Mouse (Mus musculus) limb, embryonic 13.5 days (tissue): ENCODE data around the gene Tarsl2. TPM values are rescaled to one million over a fixed set of nuclear protein-coding genes. Genes with fewer than 3 reads are reported as not detected.

Source experiments
- ATAC-seq: fragments of 200-750 bp; cut with Nextera tagmentation; 2 replicates; pipeline ENCODE4 v1.8.0; 2017; ENCODE audit warnings: low read depth, moderate number of reproducible peaks, moderate TSS enrichment; ENCODE audit not compliant: low FRiP score
- H3K27ac ChIP-seq: fragments of 300-500 bp; sonication (generic); 2 replicates; pipeline ENCODE4 v1.5.1; 2015; ENCODE audit warnings: inconsistent platforms, mild to moderate bottlenecking, moderate library complexity
- H3K27me3 ChIP-seq: fragments of 300-500 bp; sonication (generic); 2 replicates; pipeline ENCODE4 v1.6.1; 2015; ENCODE audit warnings: mild to moderate bottlenecking, inconsistent platforms
- H3K36me3 ChIP-seq: fragments of 300-500 bp; sonication (generic); 2 replicates; pipeline ENCODE4 v1.6.1; 2015; ENCODE audit warnings: inconsistent platforms, mild to moderate bottlenecking, moderate library complexity
- H3K4me1 ChIP-seq: fragments of 300-500 bp; sonication (generic); 2 replicates; pipeline ENCODE4 v1.6.1; 2015; ENCODE audit warnings: inconsistent platforms
- H3K4me2 ChIP-seq: fragments of 300-500 bp; sonication (generic); replicated peaks from 2 replicates; pipeline ENCODE4 v1.6.1; 2015; ENCODE audit warnings: inconsistent platforms, mild to moderate bottlenecking, moderate library complexity
- H3K4me3 ChIP-seq: fragments of 300-500 bp; sonication (generic); 2 replicates; pipeline ENCODE4 v1.5.1; 2015; ENCODE audit warnings: moderate library complexity, mild to moderate bottlenecking, inconsistent platforms
- H3K9ac ChIP-seq: fragments of 300-500 bp; sonication (generic); 2 replicates; pipeline ENCODE4 v1.6.1; 2015; ENCODE audit warnings: mild to moderate bottlenecking, inconsistent platforms
- H3K9me3 ChIP-seq: fragments of 300-500 bp; sonication (generic); 2 replicates; pipeline ENCODE4 v1.6.1; 2016; ENCODE audit warnings: inconsistent platforms
- WGBS: fragments of 180-500 bp; shearing (Covaris S2); methylation state at CpG from one replicate; pipeline ENCODE4 v1.1.7; 2015; 5-methylcytosine and 5-hydroxymethylcytosine counted together
- polyA plus RNA-seq: library from polyadenylated mRNA; unstranded; fragments of >200 nt; fragmentation: Nextera tagmentation; extraction: Ambion mirVana; gene quantifications from 2 replicates; pipeline ENCODE4 v1.2.1, GENCODE M21; 2015

Gene Tarsl2
- polyA plus RNA-seq, 1 experiment from 2014 or later = 9.6 TPM

DNA sequence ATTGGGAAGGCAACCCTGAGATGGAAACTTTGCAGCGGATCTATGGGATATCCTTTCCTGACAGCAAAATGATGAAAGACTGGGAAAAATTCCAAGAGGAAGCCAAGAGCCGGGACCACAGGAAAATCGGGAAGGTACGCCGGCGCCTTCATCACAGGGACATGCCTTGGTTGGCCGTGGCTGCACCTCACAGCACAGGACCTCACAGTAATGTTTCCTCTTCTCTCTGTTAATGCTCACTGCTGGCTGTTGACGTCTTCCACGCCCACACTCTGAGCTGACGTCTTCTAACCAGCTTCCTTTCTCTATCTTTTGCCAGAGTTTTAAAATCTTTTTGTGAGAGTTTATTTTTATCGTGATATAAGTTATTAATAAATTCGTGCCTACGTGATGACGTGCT is 19.2 kb downstream of the Tarsl2 start:
- Histone ChIP-seq H3K9ac (no peak overlapping the region), H3K27me3 (no peaks in the 10 kb centered on the region), H3K9me3 (no peaks in the 10 kb centered on the region), H3K4me3 (no peak overlapping the region), H3K4me2 (no peak overlapping the region), H3K27ac (no peak overlapping the region), H3K4me1 (no peaks in the 10 kb centered on the region), H3K36me3 (peaks cover 20% of the 10 kb centered on the region)
- WGBS = 87% methylated on average over 14 of the region's 14 CpGs
- no peak for ATAC-seq

- no peak for ATAC-seq
- no peak overlapping the region for H3K27ac ChIP-seq
- 93% methylated on average over 6 of the region's 6 CpGs for WGBS
- no peak overlapping the region for H3K9ac ChIP-seq
- H3K27me3 ChIP-seq = no peaks in the 10 kb centered on the region
- no peak overlapping the region for H3K4me2 ChIP-seq
- H3K9me3 ChIP-seq = no peaks in the 10 kb centered on the region
- peaks cover 23% of the 10 kb centered on the region for H3K36me3 ChIP-seq
- no peaks in the 10 kb centered on the region for H3K4me1 ChIP-seq
- no peak overlapping the region for H3K4me3 ChIP-seq
Measured at GRCm38 (mm10) chr7:65667491-65667890, 22.8 kb downstream of the Tarsl2 start.

DNA sequence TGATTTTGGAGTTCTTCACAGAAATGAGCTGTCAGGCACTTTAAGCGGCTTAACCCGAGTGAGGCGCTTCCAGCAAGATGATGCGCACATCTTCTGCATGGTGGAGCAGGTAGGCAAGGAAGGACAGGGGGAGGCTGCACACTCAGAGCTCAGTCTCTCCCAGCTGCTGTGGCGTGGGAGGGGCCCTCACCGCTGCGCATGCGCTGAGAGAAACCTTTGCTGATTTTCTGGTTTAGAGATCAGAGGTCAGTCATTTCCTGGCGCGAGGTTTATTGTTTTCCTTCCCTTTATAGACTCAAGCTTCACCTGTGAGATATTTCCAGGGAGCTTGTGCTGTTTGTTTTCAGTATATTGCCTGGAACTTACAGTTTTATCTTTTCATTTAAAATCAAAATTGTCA is 33.4 kb downstream of the Tarsl2 start:
- Histone ChIP-seq H3K4me3 (no peak overlapping the region), H3K4me1 (no peaks in the 10 kb centered on the region), H3K27ac (no peak overlapping the region), H3K9me3 (no peaks in the 10 kb centered on the region), H3K27me3 (no peaks in the 10 kb centered on the region), H3K4me2 (no peak overlapping the region), H3K9ac (no peak overlapping the region), H3K36me3 (peaks cover 6% of the 10 kb centered on the region)
- 69% methylated on average over 10 of the region's 10 CpGs for WGBS
- no peak for ATAC-seq

DNA sequence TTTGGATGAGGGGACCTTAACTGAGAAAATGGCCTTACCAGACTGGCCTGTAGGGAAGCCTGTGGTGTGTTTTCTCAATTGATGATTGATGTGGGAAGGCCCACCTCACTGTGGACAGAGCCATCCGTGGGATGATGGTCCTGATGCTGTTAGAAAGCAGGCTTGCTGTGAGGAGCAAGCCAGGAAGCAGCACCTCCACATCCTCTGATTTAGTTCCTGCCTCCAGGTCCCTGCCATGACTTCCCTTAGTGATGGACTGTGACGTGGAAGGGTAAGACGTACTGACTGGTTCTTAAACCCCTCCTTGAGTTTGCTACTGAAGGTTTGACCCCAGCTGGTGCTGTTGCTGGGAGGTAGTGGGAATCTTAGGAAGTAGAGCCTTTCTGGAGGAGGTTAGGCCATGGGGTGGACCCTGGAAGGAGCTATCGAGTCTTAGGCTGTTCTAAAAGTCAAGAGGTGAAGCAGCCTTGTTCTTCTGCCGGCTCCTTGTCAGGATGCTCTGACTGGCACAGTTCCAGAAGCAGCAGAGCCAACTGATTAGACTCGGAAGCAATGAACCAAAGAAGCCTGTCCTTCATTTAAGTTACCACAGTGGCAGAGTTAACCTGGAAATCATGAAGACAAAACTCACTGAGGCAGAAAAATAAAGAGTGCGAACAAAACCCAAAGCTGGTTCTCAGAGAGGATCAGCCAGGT is 34.4 kb downstream of the Tarsl2 start:
- WGBS = 75% methylated on average over 7 of the region's 7 CpGs
- no peak for ATAC-seq

DNA sequence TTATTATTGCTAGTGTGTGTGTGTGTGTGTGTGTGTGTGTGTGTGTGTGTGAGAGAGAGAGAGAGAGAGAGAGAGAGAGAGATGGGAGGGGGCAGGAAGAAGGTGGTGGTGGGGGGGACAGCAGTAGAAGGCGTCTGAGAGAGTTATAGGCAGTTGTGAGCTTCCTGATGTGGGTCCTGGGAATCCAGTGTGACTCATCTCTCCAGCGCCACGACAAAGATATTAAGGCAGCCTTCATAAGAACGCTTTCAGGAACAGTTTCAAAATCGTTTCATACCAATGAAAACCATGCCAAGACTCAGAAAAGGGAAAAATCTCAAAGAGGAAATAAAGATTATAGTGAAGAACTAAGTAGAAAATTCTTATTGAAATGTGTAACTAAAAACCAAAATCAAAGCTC is 36.5 kb downstream of the Tarsl2 start:
- no peak overlapping the region for H3K27ac ChIP-seq
- H3K4me3 ChIP-seq = no peak overlapping the region
- no peak overlapping the region for H3K9ac ChIP-seq
- H3K4me1 ChIP-seq = peaks cover 3% of the 10 kb centered on the region; the same call in 1 of the 2 replicates
- peaks cover 3% of the 10 kb centered on the region for H3K36me3 ChIP-seq
- no peaks in the 10 kb centered on the region for H3K9me3 ChIP-seq
- no peak overlapping the region for H3K4me2 ChIP-seq
- H3K27me3 ChIP-seq = no peaks in the 10 kb centered on the region
- 64% methylated on average over 5 of the region's 5 CpGs for WGBS
- ATAC-seq = no peak

More for the DNA sequence above, 34.4 kb downstream of the Tarsl2 start:
- Histone ChIP-seq H3K4me1 (no peaks in the 10 kb centered on the region), H3K9me3 (no peaks in the 10 kb centered on the region), H3K27me3 (no peaks in the 10 kb centered on the region), H3K27ac (no peak overlapping the region), H3K4me2 (no peak overlapping the region), H3K9ac (no peak overlapping the region), H3K36me3 (peaks cover 6% of the 10 kb centered on the region), H3K4me3 (no peak overlapping the region)

DNA sequence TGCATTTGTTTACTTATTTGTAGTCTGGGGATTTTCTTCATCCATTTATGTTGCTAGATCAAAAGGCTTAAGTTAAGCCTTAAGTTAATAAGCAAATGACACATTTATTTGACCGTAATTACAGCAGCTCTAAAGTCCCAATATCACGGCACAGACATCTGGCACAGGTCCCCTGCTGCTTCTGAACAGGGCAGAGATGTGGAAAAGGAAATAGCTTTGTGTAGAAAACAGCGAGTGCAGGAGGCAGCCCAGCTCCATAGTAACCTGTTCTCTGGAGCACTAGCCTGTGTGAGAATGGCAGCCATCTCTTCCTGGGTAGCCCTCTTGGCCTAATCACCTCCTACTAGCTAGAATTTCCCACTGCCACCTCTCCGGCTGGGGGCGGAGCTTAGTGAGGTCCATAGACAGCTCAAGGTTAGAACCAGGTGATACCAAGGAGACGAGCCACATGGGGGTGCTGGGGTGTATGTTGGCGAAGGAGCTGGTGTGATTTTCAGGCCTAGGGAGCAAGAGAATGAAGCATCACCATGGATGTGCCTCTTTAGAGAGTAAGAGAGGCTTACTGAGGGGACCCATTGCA is 39.6 kb downstream of the Tarsl2 start:
- Histone ChIP-seq H3K9me3 (no peaks in the 10 kb centered on the region), H3K27ac (no peak overlapping the region), H3K4me2 (no peak overlapping the region), H3K4me1 (peaks cover 3% of the 10 kb centered on the region; the same call in 1 of the 2 replicates), H3K4me3 (no peak overlapping the region), H3K36me3 (peaks cover 5% of the 10 kb centered on the region), H3K27me3 (no peaks in the 10 kb centered on the region), H3K9ac (no peak overlapping the region)
- WGBS = 36% methylated on average over 7 of the region's 7 CpGs
- ATAC-seq = no peak

DNA sequence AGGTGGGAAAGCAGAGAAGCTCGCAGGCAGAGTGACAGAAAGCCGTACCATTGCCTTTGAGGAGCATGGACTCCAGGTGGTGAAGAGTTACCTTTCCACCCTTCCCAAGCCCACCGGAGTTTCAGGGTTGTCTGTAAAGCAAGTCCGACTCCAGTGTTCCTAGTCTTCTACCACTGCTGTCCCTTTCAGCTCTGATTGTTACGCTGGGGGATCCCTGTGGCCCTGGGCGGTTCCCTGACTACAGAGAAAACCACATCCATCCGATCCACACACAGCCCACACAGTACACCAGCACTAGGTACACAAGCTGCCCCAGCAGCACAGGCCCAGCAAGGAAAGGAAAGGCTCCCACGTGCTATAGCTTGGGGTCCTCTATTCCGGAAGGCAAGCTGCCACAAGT is 42.0 kb downstream of the Tarsl2 start:
- no peak for ATAC-seq
- no peaks in the 10 kb centered on the region for H3K9me3 ChIP-seq
- WGBS = 88% methylated on average over 9 of the region's 9 CpGs
- H3K4me2 ChIP-seq = no peak overlapping the region
- no peak overlapping the region for H3K9ac ChIP-seq
- no peaks in the 10 kb centered on the region for H3K27me3 ChIP-seq
- peaks cover 5% of the 10 kb centered on the region for H3K36me3 ChIP-seq
- no peak overlapping the region for H3K27ac ChIP-seq
- H3K4me3 ChIP-seq = no peak overlapping the region
- peaks cover 3% of the 10 kb centered on the region; the same call in 1 of the 2 replicates for H3K4me1 ChIP-seq

DNA sequence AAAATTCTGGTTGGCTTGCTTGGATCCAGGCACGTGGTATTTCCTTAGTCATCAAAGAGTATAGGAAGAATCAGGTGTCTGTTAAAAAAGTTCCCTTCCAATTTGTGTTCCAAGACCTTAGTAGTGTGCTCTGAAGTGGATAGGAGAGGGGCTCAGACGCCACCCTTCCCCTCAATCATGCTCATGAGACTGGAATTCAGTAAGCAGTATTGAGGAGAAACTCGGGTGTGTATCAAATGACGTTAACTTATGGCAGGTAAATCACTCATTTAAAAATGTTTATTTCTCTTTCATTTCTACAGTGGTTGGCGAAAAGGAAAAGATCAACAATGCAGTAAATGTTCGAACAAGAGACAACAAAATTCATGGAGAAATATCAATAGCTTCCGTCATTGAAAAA is 46.2 kb downstream of the Tarsl2 start, which contains the start of gene Tm2d3:
Gene Tm2d3, plus strand, starts transcription at position 301 of the 400 bp plus-strand sequence.
- no peaks in the 10 kb centered on the region for H3K9me3 ChIP-seq
- no peaks in the 10 kb centered on the region for H3K27me3 ChIP-seq
- no peak within 1 kb of the TSS for H3K9ac ChIP-seq
- H3K36me3 ChIP-seq = peaks cover 12% of the 10 kb centered on the region
- H3K4me1 ChIP-seq = peaks cover 19% of the 10 kb centered on the region
- ATAC-seq = no peak
- no peak within 1 kb of the TSS for H3K27ac ChIP-seq
- no peak within 1 kb of the TSS for H3K4me2 ChIP-seq
- WGBS = 82% methylated on average over 7 of the region's 7 CpGs
- H3K4me3 ChIP-seq = no peak within 1 kb of the TSS

GRCm38 (mm10) chr7:65691929-65692605 is 47.4 kb downstream of the Tarsl2 start:
- Histone ChIP-seq H3K36me3 (peaks cover 18% of the 10 kb centered on the region), H3K9ac (no peak overlapping the region), H3K4me3 (no peak overlapping the region), H3K27me3 (no peaks in the 10 kb centered on the region), H3K9me3 (no peaks in the 10 kb centered on the region), H3K4me1 (peaks cover 19% of the 10 kb centered on the region), H3K4me2 (no peak overlapping the region), H3K27ac (no peak overlapping the region)
- no peak for ATAC-seq
- WGBS = 68% methylated on average over 8 of the region's 8 CpGs

GRCm38 (mm10) chr7:65692883-65693282 is 48.2 kb downstream of the Tarsl2 start:
- peak overlapping the region; percentile 84 for H3K4me2 ChIP-seq
- H3K27me3 ChIP-seq = no peaks in the 10 kb centered on the region
- H3K36me3 ChIP-seq = peaks cover 26% of the 10 kb centered on the region
- under 1% methylated on average over 10 of the region's 10 CpGs for WGBS
- peak overlapping the region; percentile 83 for H3K4me3 ChIP-seq
- H3K9me3 ChIP-seq = no peaks in the 10 kb centered on the region
- peaks cover 19% of the 10 kb centered on the region for H3K4me1 ChIP-seq
- peak overlapping the region; percentile 74; the same call in 1 of the 2 replicates for H3K27ac ChIP-seq
- peak overlapping the region; percentile 83 for H3K9ac ChIP-seq
- ATAC-seq = no peak; the same call in 1 of the 2 replicates

GRCm38 (mm10) chr7:65693301-65693821 is 48.7 kb downstream of the Tarsl2 start:
- peak; percentile 94 for ATAC-seq
- WGBS = under 1% methylated on average over 52 of the region's 52 CpGs
- peak overlapping the region; percentile 74; the same call in 1 of the 2 replicates for H3K27ac ChIP-seq

DNA sequence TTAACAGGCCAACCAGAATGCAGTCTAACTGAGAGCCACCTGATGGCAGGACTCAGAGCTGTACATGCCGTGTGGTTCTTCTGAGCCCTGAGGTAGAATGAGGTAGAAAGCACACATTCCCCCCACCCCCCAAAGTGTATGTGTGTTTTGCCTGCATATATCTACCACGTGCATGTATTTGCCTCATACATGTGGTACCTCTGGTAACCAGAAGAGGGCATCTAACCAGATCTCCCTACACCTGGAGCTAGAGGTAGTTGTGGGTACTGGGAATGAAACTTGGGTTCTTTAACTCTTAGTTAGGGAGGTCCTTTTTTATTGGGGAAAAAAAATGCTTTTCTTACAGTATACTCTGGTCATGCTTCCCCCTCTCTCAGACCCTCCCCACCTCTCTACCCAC is 51.8 kb downstream of the Tarsl2 start:
- no peak overlapping the region for H3K27ac ChIP-seq
- no peak overlapping the region for H3K9ac ChIP-seq
- H3K4me2 ChIP-seq = no peak overlapping the region
- ATAC-seq = no peak
- peaks cover 19% of the 10 kb centered on the region for H3K4me1 ChIP-seq
- no peak overlapping the region for H3K4me3 ChIP-seq
- no peaks in the 10 kb centered on the region for H3K27me3 ChIP-seq
- no peaks in the 10 kb centered on the region for H3K9me3 ChIP-seq
- H3K36me3 ChIP-seq = peaks cover 58% of the 10 kb centered on the region
- 55% methylated on average over 2 of the region's 2 CpGs for WGBS

More at GRCm38 (mm10) chr7:65693301-65693821, 48.7 kb downstream of the Tarsl2 start:
- H3K9ac ChIP-seq = peak overlapping the region; percentile 83
- no peaks in the 10 kb centered on the region for H3K9me3 ChIP-seq
- H3K4me2 ChIP-seq = peak overlapping the region; percentile 84
- H3K36me3 ChIP-seq = peaks cover 30% of the 10 kb centered on the region
- H3K27me3 ChIP-seq = no peaks in the 10 kb centered on the region
- peak overlapping the region; percentile 83 for H3K4me3 ChIP-seq
- H3K4me1 ChIP-seq = peaks cover 19% of the 10 kb centered on the region
